Mouse (Mus musculus) hindbrain, embryonic 15.5 days (tissue): ENCODE data around the gene Gm17349. TPM values are rescaled to one million over a fixed set of nuclear protein-coding genes. Genes with fewer than 3 reads are reported as not detected.

Source experiments
- ATAC-seq: fragments of 200-750 bp; cut with Nextera tagmentation; 2 replicates; pipeline ENCODE4 v1.8.0; 2017; ENCODE audit warnings: low read depth, moderate number of reproducible peaks, moderate TSS enrichment; ENCODE audit not compliant: low FRiP score
- H3K27ac ChIP-seq: fragments of 300-500 bp; sonication (generic); replicated peaks from 2 replicates; pipeline ENCODE4 v1.5.1; 2015; ENCODE audit warnings: mild to moderate bottlenecking, inconsistent platforms
- H3K27me3 ChIP-seq: fragments of 300-500 bp; sonication (generic); 2 replicates; pipeline ENCODE4 v1.6.1; 2015; ENCODE audit warnings: control low read depth, inconsistent platforms
- H3K36me3 ChIP-seq: fragments of 300-500 bp; sonication (generic); 2 replicates; pipeline ENCODE4 v1.6.1; 2015; ENCODE audit warnings: control low read depth, inconsistent platforms
- H3K4me1 ChIP-seq: fragments of 300-500 bp; sonication (generic); replicated peaks from 2 replicates; pipeline ENCODE4 v1.6.1; 2015; ENCODE audit warnings: control low read depth, inconsistent platforms
- H3K4me2 ChIP-seq: fragments of 300-500 bp; sonication (generic); 2 replicates; pipeline ENCODE4 v1.6.1; 2015; ENCODE audit warnings: moderate library complexity, mild to moderate bottlenecking, inconsistent platforms
- H3K4me3 ChIP-seq: fragments of 300-500 bp; sonication (generic); 2 replicates; pipeline ENCODE4 v1.5.1; 2015; ENCODE audit warnings: mild to moderate bottlenecking, inconsistent platforms
- H3K9ac ChIP-seq: fragments of 300-500 bp; sonication (generic); 2 replicates; pipeline ENCODE4 v1.6.1; 2015; ENCODE audit warnings: inconsistent platforms
- H3K9me3 ChIP-seq: fragments of 300-500 bp; sonication (generic); 2 replicates; pipeline ENCODE4 v1.6.1; 2016; ENCODE audit warnings: control low read depth, inconsistent platforms
- WGBS: fragments of 180-500 bp; shearing (Covaris S2); methylation state at CpG from one replicate; pipeline ENCODE4 v1.1.7; 2015; 5-methylcytosine and 5-hydroxymethylcytosine counted together
- polyA plus RNA-seq: library from polyadenylated mRNA; unstranded; fragments of >200 nt; fragmentation: Nextera tagmentation; extraction: Ambion mirVana; gene quantifications from 2 replicates; pipeline ENCODE4 v1.2.1, GENCODE M21; 2015

Gm17349 gene
- polyA plus RNA-seq, 1 experiment from 2014 or later, result not detected

DNA sequence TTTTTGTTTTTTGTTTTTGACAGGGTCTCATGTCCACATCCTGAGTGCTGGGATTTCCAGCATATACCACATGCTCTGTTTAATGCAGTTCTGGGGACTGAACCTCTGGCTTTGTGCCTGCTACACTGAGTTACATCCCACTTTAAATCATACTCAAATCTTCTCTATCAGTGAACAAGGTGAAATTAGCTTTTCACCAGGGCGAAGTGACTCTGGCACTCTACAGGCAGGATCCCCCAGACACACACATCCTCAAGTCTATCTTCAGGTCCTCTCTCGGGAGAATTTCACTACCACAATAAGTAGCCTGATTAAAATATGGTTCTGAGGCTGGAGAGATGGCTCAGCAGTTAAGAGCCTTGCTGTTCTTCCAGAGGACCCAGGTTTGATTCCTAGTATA lies 21.3 kb upstream of the Gm17349 start:
- Histone ChIP-seq H3K36me3 (peaks cover 23% of the 10 kb centered on the region), H3K4me1 (peaks cover 29% of the 10 kb centered on the region), H3K9ac (peak overlapping the region; percentile 98), H3K4me3 (peak overlapping the region; percentile 96), H3K27me3 (no peaks in the 10 kb centered on the region), H3K4me2 (peak overlapping the region; percentile 76), H3K9me3 (no peaks in the 10 kb centered on the region), H3K27ac (peak overlapping the region; percentile 89)
- ATAC-seq, result no peak
- WGBS, result 81% methylated on average over 2 of the region's 2 CpGs

DNA sequence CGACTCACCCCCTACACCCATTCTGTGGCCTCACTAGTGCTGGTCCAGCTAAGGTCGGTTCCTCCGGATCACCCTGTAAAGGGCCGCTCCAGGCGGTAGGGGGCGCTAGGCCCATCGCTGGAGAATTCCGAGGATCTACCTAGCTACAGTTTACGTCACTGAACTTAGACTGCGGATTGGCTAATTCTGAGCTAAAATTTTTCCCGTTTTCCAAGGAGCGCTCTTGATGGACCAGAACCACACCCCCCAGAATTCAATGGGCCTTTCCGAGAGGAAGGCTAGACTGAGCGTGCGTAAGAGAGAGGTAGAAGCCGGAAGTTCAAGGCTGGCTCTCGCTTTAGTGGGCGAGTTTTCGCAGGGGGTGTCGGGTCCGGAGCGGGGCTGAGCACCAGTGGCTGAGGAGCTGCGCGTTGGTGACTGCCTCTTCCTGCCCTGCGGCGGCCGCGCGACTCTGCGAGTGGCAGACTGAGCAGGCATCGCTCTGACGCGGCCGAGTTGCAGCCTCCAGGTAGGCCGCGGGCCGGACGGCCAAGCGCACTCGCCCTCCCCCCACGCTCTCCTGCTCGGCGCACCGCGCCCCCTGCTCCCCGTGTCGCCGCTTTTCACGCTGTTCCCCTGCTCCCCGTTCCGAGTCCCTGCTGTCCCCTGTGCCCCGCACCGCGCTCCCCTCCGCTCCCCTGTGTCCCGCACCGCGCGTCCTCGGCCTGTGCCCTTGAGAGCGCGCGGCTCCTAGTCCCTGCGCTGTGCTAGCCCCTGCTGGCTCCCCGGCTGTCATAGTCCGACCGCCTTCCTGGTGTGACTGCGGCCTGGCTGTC lies 20.3 kb upstream of the Gm17349 start, which contains the start of gene Cox14:
Gene Cox14, plus strand, starts transcription at position 278 of the 815 bp plus-strand sequence.
- Histone ChIP-seq H3K27me3 (no peaks in the 10 kb centered on the region), H3K27ac (peak within 1 kb of the TSS; percentile 89), H3K36me3 (peaks cover 22% of the 10 kb centered on the region), H3K9ac (peak within 1 kb of the TSS; percentile 98), H3K4me2 (peak within 1 kb of the TSS; percentile 76), H3K9me3 (no peaks in the 10 kb centered on the region), H3K4me3 (peak within 1 kb of the TSS; percentile 96), H3K4me1 (peaks cover 29% of the 10 kb centered on the region)
- ATAC-seq, result peak; percentile 96
- under 1% methylated on average over 68 of the region's 68 CpGs for WGBS

DNA sequence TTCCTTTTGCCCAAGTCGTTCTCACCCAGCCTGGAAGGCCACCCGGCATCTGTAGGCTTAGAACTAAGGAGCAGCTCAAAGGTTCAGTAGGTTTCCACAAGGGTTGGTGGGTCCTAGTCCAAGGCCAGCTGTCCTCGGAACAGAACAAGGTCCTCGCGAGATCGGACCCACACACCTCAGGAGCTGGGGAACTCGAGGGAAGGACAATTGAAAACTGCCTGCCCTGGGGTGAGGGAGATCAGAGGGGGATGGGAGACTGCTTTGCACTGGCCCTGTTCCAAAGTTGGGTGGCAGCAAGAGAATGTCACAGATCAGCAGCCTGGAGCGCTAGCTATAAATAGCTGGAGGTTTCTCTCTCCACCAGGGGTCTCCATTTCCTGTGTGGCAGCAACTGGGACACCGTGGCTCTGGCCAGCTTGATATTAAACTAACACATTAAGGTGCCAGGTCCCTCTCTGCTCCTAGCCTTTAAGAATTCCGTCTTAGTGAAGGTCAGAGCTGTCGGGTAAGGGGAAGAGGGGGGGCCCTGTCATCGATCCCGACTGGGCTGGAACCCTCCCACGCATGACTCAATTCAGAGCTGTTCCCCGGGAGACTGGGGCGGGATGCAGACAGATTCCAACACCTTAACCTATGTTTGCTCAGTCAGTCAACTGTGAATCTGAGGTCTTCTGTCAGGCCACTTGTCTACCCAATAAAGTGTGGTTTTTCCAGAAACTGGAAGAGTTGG lies 19.2 kb upstream of the Gm17349 start:
- peaks cover 24% of the 10 kb centered on the region for H3K36me3 ChIP-seq
- peak; percentile 19; the same call in 1 of the 2 replicates for ATAC-seq
- H3K4me1 ChIP-seq, result peaks cover 29% of the 10 kb centered on the region
- peak overlapping the region; percentile 63 for H3K27ac ChIP-seq
- no peaks in the 10 kb centered on the region for H3K27me3 ChIP-seq
- H3K4me2 ChIP-seq, result peak overlapping the region; percentile 61
- 10% methylated on average over 16 of the region's 16 CpGs for WGBS
- no peaks in the 10 kb centered on the region for H3K9me3 ChIP-seq
- peak overlapping the region; percentile 96 for H3K4me3 ChIP-seq
- peak overlapping the region; percentile 26; the same call in 1 of the 2 replicates for H3K9ac ChIP-seq

DNA sequence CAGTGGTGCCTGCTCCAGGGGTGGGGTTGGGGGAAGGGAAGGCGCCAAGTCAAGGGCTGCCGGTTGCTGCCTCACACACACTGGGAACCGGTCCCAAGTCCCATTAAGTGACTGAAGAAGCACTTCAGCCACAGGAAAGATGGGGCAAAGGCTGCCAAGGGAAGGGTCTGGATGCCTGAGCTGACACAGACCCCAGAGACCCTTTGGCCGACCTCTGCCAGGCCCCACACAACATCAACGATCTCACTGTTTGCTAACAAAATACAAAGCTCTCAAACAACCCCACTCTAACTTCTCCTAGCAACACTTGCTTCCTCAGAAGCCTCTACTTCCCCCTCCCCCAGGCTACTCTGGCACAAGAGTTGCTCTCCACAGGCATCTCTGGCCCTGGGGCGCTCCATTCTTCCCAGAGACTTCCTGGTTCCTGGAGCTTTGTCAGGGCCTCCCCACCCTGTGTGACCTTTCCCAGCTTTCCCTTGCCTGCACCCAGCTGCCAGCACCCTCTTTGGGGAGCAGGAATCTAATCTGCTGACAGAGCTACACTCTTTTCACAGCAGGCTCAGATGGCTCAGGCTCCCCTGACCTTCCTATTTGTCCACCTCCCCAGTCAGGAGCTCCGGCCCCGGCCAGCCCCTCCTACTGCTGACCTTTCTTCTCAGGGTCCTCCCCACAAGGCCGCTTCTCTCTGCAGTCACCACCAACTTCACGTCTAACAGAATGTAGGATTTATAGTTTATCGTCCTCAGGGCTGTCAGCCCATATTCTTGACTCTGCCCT lies 18.4 kb upstream of the Gm17349 start:
- 21% methylated on average over 11 of the region's 11 CpGs for WGBS
- H3K9ac ChIP-seq, result no peak overlapping the region
- peak overlapping the region; percentile 63 for H3K27ac ChIP-seq
- no peaks in the 10 kb centered on the region for H3K27me3 ChIP-seq
- H3K36me3 ChIP-seq, result peaks cover 18% of the 10 kb centered on the region
- H3K4me3 ChIP-seq, result no peak overlapping the region
- no peak overlapping the region for H3K4me2 ChIP-seq
- H3K9me3 ChIP-seq, result no peaks in the 10 kb centered on the region
- H3K4me1 ChIP-seq, result peaks cover 29% of the 10 kb centered on the region
- no peak for ATAC-seq

DNA sequence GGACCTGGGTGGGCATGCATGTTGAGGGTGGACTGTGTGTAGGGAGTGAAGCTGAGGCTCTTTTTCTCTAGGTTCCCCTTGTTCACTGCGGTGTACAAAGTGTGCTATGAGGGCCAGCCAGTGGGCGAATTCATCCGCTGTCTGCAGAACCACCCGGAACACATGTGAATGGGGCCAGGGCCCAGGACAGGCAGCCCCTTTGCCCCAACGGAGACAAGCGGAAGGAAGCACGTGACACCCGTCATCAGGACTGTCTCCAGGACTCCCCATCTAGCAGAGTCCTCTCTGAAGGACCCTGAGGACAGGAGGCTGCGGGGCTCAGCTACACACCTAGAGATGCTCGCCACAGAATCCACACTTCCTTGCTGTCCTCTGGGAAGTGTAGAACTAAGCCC lies 17.8 kb upstream of the Gm17349 start:
- H3K36me3 ChIP-seq, result peaks cover 13% of the 10 kb centered on the region
- peaks cover 32% of the 10 kb centered on the region for H3K4me1 ChIP-seq
- peak overlapping the region; percentile 63 for H3K27ac ChIP-seq
- no peak overlapping the region for H3K9ac ChIP-seq
- H3K9me3 ChIP-seq, result no peaks in the 10 kb centered on the region
- no peaks in the 10 kb centered on the region for H3K27me3 ChIP-seq
- no peak overlapping the region for H3K4me3 ChIP-seq
- ATAC-seq, result no peak
- 57% methylated on average over 10 of the region's 10 CpGs for WGBS
- H3K4me2 ChIP-seq, result no peak overlapping the region

DNA sequence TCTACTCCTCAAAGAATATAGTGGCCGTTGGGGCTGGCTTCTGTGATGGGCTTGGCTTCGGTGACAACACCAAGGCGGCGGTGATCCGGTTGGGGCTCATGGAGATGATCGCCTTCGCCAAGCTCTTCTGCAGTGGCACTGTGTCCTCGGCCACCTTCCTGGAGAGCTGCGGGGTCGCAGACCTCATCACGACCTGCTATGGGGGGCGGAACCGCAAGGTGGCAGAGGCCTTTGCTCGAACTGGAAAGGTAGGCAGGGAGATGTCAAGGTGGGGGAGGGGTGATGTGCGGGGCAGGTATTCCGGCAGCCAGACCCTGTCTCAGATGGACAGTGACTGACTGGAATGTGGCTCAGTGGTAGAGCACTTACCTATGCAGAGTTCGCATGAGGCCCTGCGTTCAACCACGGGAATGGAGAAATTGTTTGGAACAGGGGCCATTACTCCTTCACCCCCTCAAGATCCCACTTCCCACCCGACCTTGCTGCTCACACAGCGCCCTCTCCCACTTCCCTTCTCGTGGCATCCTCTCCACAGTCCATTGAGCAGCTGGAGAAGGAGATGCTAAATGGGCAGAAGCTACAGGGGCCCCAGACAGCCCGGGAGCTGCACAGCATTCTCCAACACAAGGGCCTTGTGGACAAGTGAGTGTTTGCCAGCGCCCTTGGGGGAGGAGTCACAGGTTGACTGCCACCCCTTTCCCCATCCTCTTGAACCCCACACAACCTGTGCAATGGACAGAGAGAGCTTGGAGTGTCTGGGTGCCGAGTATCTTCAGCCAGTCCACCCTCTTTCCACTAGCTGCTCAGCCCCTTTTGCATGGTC lies 16.8 kb upstream of the Gm17349 start:
- Histone ChIP-seq H3K27me3 (no peaks in the 10 kb centered on the region), H3K4me1 (peaks cover 39% of the 10 kb centered on the region), H3K4me2 (no peak overlapping the region), H3K9me3 (no peaks in the 10 kb centered on the region), H3K27ac (no peak overlapping the region), H3K9ac (no peak overlapping the region), H3K4me3 (no peak overlapping the region), H3K36me3 (peaks cover 5% of the 10 kb centered on the region; the same call in 1 of the 2 replicates)
- no peak for ATAC-seq
- 86% methylated on average over 25 of the region's 25 CpGs for whole genome bisulfite sequencing

DNA sequence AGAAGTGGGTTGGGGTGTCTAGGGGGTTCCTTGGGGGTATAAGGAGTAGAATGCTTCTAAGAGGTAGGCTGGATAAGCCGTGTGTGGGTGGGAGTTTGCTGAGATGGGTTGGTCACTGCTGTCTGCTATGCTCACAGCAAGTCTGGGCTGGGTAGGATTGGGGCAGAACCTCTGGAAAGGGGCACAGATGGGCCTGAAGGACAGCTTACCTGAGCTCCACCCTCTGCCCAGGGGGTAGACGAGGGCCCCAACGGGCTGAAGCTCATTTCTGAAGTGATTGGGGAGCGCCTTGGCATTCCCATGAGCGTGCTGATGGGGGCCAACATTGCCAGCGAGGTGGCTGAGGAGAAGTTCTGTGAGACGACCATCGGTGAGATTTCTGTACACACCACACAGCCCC lies 14.6 kb upstream of the Gm17349 start:
- H3K27me3 ChIP-seq, result no peaks in the 10 kb centered on the region
- H3K9ac ChIP-seq, result no peak overlapping the region
- no peak for ATAC-seq
- H3K4me2 ChIP-seq, result no peak overlapping the region
- H3K4me3 ChIP-seq, result no peak overlapping the region
- no peak overlapping the region for H3K27ac ChIP-seq
- peaks cover 6% of the 10 kb centered on the region; the same call in 1 of the 2 replicates for H3K36me3 ChIP-seq
- peaks cover 48% of the 10 kb centered on the region for H3K4me1 ChIP-seq
- 80% methylated on average over 8 of the region's 8 CpGs for WGBS
- no peaks in the 10 kb centered on the region for H3K9me3 ChIP-seq

DNA sequence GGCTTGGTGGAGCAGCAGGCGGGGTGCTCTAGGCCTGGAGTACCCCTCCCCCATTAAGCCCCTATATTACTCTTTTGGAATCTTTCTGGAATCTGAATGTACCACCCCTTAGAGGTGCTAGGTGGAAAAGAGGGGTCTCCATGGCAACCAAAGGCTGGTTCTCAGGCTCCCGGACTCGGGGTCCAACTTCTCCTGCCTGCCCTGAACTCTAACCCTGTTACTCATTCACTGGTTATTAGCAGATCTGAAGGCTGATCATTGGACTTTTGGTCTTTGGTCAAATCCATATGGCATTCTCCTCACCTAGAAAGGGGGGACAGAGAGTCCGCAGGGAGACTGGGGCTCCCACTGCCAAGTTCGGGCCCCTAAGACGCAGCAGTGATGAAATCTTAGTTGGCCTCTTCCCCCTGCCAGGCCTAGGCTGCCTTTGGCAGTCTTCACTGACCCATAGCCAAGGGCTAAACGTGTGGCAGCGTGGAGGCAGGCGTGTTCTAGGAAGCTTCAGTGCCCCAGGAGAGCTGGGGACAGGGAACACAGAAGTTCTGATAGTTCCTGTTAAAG lies 13.3 kb upstream of the Gm17349 start:
- Histone ChIP-seq H3K27ac (no peak overlapping the region), H3K4me2 (no peak overlapping the region), H3K27me3 (no peaks in the 10 kb centered on the region), H3K9me3 (no peaks in the 10 kb centered on the region), H3K4me1 (peaks cover 43% of the 10 kb centered on the region), H3K36me3 (peaks cover 20% of the 10 kb centered on the region), H3K9ac (no peak overlapping the region), H3K4me3 (no peak overlapping the region)
- 82% methylated on average over 9 of the region's 9 CpGs for WGBS
- ATAC-seq, result no peak

DNA sequence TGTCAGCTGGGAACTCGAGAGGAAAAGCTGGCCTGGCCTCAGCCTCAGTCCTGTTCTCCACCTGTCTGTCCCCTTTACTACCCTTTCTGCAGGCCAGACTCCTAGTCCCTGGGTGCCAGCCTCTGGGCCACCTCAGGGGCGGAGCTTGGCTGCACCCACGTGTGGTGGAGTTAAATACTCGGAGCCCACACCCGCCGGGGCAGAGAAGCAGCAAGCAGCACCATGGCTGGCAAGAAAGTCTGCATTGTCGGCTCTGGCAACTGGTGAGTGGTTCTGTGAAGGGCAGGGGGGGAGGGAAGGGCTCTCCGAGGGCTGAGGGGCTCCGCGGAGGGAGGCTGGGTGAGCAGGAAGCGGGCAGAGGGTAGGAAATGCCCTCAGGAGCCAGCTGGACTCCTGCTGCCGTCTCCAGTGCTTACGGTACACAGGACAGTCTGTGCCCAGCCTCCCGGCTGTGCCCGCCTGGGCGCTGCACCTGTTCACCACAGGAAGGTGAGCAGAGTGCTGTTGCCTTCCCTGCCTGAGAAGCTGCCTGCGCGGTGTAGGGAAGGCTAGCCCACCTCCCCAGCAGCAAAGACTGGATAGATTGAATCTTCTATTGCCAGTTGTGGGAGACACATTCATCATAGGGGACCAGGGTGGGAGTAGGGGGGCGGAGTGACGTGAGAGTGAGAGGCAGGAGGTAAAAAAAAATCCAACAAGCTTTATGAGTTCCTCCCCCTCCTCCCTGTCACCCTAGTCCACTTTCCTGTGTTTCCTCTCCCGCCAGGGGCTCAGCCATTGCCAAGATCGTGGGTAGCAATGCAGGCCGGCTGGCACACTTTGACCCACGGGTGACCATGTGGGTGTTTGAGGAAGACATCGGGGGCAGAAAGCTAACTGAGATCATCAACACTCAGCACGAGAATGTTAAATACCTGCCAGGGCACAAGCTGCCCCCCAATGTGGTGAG lies 12.4 kb upstream of the Gm17349 start, which contains the start of gene Gpd1:
Gene Gpd1, plus strand, starts transcription at position 130 of the 949 bp plus-strand sequence.
- Histone ChIP-seq H3K4me2 (peak within 1 kb of the TSS; percentile 17; the same call in 1 of the 2 replicates), H3K9ac (no peak within 1 kb of the TSS), H3K27ac (peak within 1 kb of the TSS; percentile 79), H3K36me3 (peaks cover 28% of the 10 kb centered on the region), H3K4me3 (no peak within 1 kb of the TSS), H3K4me1 (peaks cover 34% of the 10 kb centered on the region), H3K9me3 (no peaks in the 10 kb centered on the region), H3K27me3 (no peaks in the 10 kb centered on the region)
- 0 out of 2 replicates have a peak, but pooled peaks have one; percentile 6 for ATAC-seq
- WGBS, result 58% methylated on average over 26 of the region's 26 CpGs

DNA sequence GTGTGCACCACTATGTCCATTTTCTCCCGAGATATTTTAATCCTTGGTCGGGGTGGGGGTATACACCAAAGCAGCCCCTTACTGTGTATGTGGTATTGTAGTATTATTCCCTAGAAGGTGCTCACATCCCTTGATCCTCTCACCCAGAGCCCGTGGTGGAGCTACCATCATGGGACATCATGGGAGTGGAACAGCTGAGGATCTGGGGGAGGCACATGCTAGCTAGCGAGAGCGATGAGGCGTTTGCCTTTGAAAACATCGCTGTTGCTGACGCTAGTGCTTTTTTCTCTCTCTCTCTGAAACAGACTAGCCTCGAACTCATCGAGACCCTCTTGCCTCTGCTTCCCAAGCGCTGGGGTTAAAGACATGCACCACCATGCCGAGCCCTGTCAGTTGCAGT lies 11.5 kb upstream of the Gm17349 start:
- H3K36me3 ChIP-seq, result peaks cover 37% of the 10 kb centered on the region
- H3K4me2 ChIP-seq, result no peak overlapping the region
- H3K9me3 ChIP-seq, result no peaks in the 10 kb centered on the region
- H3K4me1 ChIP-seq, result peaks cover 34% of the 10 kb centered on the region
- H3K4me3 ChIP-seq, result no peak overlapping the region
- H3K27me3 ChIP-seq, result no peaks in the 10 kb centered on the region
- no peak overlapping the region for H3K9ac ChIP-seq
- ATAC-seq, result no peak
- H3K27ac ChIP-seq, result peak overlapping the region; percentile 79; the same call in 1 of the 2 replicates
- WGBS, result 83% methylated on average over 12 of the region's 12 CpGs
